Mouse (Mus musculus): ENCODE measurements around the gene Srp9.

The Srp9 gene

GRCm38 (mm10) chr1:182107251-182107650 lies 17.3 kb upstream of the Srp9 start:
- no peak for DNase-seq

- DNase-seq, result no peak
These were observed 16.0 kb upstream of the Srp9 start for GRCm38 (mm10) chr1:182108397-182109099.

GRCm38 (mm10) chr1:182110185-182110584 lies 14.4 kb upstream of the Srp9 start:
- DNase-seq, result no peak

GRCm38 (mm10) chr1:182110708-182111385 lies 13.7 kb upstream of the Srp9 start:
- no peak for DNase-seq

- DNase-seq, result peak; percentile 61
These were observed 12.9 kb upstream of the Srp9 start for GRCm38 (mm10) chr1:182111386-182112317.

- DNase-seq, result no peak
These were observed 12.2 kb upstream of the Srp9 start for GRCm38 (mm10) chr1:182112385-182112784.

GRCm38 (mm10) chr1:182113131-182113530 lies 11.4 kb upstream of the Srp9 start:
- no peak for DNase-seq

GRCm38 (mm10) chr1:182113587-182114500 lies 10.7 kb upstream of the Srp9 start:
- DNase-seq, result peak; percentile 88

- DNase-seq, result no peak
These were observed 9.3 kb upstream of the Srp9 start for GRCm38 (mm10) chr1:182115197-182115596.

GRCm38 (mm10) chr1:182115651-182116408 lies 8.7 kb upstream of the Srp9 start:
- DNase-seq, result no peak

- DNase-seq, result no peak
These were observed 2.1 kb upstream of the Srp9 start for GRCm38 (mm10) chr1:182122413-182122812.

GRCm38 (mm10) chr1:182124924-182125368 lies 409 bp downstream of the Srp9 start:
- peak; percentile 93 for DNase-seq

- no peak for DNase-seq
These were observed 6.3 kb downstream of the Srp9 start for GRCm38 (mm10) chr1:182130830-182131229.

GRCm38 (mm10) chr1:182137204-182138125 lies 12.9 kb downstream of the Srp9 start:
- DNase-seq, result no peak

- DNase-seq, result no peak
These were observed 13.6 kb downstream of the Srp9 start for GRCm38 (mm10) chr1:182138172-182138571.

- DNase-seq, result no peak
These were observed 15.4 kb downstream of the Srp9 start for GRCm38 (mm10) chr1:182139937-182140336.

GRCm38 (mm10) chr1:182140370-182140769 lies 15.8 kb downstream of the Srp9 start:
- peak; percentile 79 for DNase-seq

- DNase-seq, result no peak
These were observed 18.2 kb downstream of the Srp9 start for GRCm38 (mm10) chr1:182142725-182143124.

GRCm38 (mm10) chr1:182143288-182143687 lies 18.8 kb downstream of the Srp9 start:
- DNase-seq, result peak; percentile 30

- peak; percentile 11 for DNase-seq
These were observed 21.0 kb downstream of the Srp9 start for GRCm38 (mm10) chr1:182145546-182145945.

Data from retina, postnatal 1 day (tissue).